Mouse (Mus musculus) liver, embryonic 11.5 days (tissue): ENCODE data around the gene Dus1l. TPM values are rescaled to one million over a fixed set of nuclear protein-coding genes. Genes with fewer than 3 reads are reported as not detected.
A peak's percentile ranks its signal among the peaks of the same experiment; 100 is the strongest.
"Not testable (repeated sequence)": the region's sequence is repeated elsewhere in the genome, so short reads cannot be mapped to it uniquely, and the experiment has no call there.

Source experiments
- ATAC-seq: fragments of 200-750 bp; cut with Nextera tagmentation; replicated peaks from 2 replicates; pipeline ENCODE4 v1.8.0; 2017; ENCODE audit warnings: moderate number of reproducible peaks, mild to moderate bottlenecking, moderate TSS enrichment, moderate library complexity; ENCODE audit not compliant: low FRiP score
- DNase-seq: peaks from one replicate; pipeline ENCODE4 v3.0.0-alpha.2; 2017; ENCODE audit warnings: low spot score
- H3K27ac ChIP-seq: fragments of 300-500 bp; sonication (generic); 2 replicates; pipeline ENCODE4 v1.5.1; 2014; ENCODE audit warnings: mild to moderate bottlenecking, low read depth, low read length, control low read depth
- H3K27me3 ChIP-seq: fragments of 300-500 bp; sonication (generic); replicated peaks from 2 replicates; pipeline ENCODE4 v1.6.1; 2014; ENCODE audit warnings: low read length, mixed read lengths; ENCODE audit not compliant: control insufficient read depth, insufficient read depth
- H3K36me3 ChIP-seq: fragments of 300-500 bp; sonication (generic); 2 replicates; pipeline ENCODE4 v1.6.1; 2014; ENCODE audit warnings: mild to moderate bottlenecking, low read length, moderate library complexity, mixed read lengths; ENCODE audit not compliant: control insufficient read depth, insufficient read depth
- H3K4me1 ChIP-seq: fragments of 300-500 bp; sonication (generic); replicated peaks from 2 replicates; pipeline ENCODE4 v1.6.1; 2014; ENCODE audit warnings: low read length, mixed read lengths; ENCODE audit not compliant: control insufficient read depth, insufficient read depth
- H3K4me2 ChIP-seq: fragments of 300-500 bp; sonication (generic); 2 replicates; pipeline ENCODE4 v1.6.1; 2014; ENCODE audit warnings: mild to moderate bottlenecking, control low read depth, moderate library complexity
- H3K4me3 ChIP-seq: fragments of 300-500 bp; sonication (generic); 2 replicates; pipeline ENCODE4 v1.5.1; 2014; ENCODE audit warnings: low read depth, low read length, control low read depth
- H3K9ac ChIP-seq: fragments of 300-500 bp; sonication (generic); 2 replicates; pipeline ENCODE4 v1.6.1; 2014; ENCODE audit warnings: low read depth, low read length, control low read depth
- H3K9me3 ChIP-seq: fragments of 300-500 bp; sonication (generic); 2 replicates; pipeline ENCODE4 v1.6.1; 2016; ENCODE audit warnings: low read length, inconsistent platforms, mixed read lengths; ENCODE audit not compliant: control insufficient read depth
- WGBS: fragments of 180-500 bp; shearing (Covaris S2); extraction: QIAGEN DNeasy Blood & Tissue Kit; methylation state at CpG from one replicate; pipeline ENCODE4 v1.1.7; 2014; 5-methylcytosine and 5-hydroxymethylcytosine counted together
- polyA plus RNA-seq: library from polyadenylated mRNA; unstranded; fragments of >200 nt; fragmentation: Nextera tagmentation; extraction: Ambion mirVana; gene quantifications from 2 replicates; pipeline ENCODE4 v1.2.1, GENCODE M21; 2014

The Dus1l gene
- polyA plus RNA-seq, 1 experiment from 2014 or later = 132 TPM

DNA sequence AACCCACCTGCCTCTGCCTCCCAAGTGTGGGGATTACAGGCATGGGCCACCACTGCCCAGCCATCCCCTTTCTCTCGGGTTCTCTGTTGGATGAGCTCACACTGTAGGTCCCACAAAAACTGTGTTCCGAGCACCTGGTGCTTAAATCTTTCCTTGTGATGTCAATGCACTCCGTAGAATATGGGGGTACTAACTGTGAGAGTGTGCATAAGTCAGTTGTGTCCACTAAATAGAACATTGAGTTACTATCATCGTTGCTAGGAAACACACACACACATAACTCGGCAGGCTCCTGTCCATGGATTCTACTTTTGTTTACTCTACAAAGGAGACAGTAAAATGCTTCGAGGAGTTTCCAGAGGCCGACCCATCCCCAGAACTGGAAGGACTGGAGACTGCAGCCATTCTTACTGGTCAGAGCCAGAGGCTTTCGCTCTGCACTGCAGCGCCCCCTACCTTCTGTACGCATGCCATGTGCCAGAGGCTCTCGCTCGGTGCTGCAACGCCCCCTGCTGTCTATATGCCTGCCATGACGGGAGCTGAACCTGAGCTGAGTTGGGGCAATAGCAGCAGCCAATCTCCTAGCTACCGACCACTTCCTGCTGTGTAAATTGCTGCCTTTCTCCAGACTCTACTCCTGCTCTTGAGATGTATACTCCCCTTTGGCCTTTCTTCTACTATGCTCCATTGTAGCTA, 20.3 kb downstream of the Dus1l start:
- H3K4me3 ChIP-seq = no peak overlapping the region
- 27% methylated on average over 15 of the region's 15 CpGs for WGBS
- peak; percentile 85 for ATAC-seq

DNA sequence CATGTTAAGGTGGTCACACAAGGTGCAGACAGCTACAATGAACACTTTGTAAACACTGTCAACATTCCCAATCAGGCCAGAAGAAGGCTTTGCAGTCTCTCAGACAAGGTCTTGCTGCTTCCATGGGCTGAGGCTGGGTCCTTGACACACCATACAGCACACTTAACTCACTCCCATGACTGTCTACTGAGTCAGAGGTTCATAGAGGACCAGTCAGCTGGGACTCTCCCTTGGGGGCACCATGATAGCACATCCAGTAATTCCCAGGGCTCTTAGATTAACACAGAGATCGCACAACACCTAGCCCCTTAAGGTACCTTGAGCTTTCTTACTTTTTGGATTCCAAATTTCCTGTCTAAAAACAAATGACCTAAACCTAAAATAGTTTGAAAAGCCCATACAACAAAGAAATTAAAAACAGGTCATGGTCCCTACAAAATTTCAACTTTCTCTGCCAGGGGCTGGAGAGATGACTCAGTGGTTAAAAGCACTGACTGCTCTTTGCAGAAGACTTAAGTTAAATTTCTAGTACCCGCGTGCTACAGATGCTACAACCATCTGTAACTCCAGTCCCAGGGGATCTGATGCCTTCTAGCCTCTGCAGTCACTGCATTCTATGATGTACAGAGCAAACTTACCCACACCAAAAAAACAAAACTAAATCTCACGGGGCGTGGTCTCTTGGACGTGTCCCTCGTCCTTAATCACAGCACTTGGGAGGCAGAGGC, 22.6 kb downstream of the Dus1l start:
- no peaks in the 10 kb centered on the region for H3K9me3 ChIP-seq
- H3K4me3 ChIP-seq = no peak overlapping the region
- no peaks in the 10 kb centered on the region for H3K4me1 ChIP-seq
- ATAC-seq = no peak
- no peak overlapping the region for H3K27ac ChIP-seq
- DNase-seq = no peak
- no peak overlapping the region for H3K9ac ChIP-seq
- 84% methylated on average over 7 of the region's 7 CpGs for WGBS
- no peak overlapping the region for H3K4me2 ChIP-seq
- H3K27me3 ChIP-seq = no peaks in the 10 kb centered on the region
- H3K36me3 ChIP-seq = no peaks in the 10 kb centered on the region

More for the DNA sequence above, 20.3 kb downstream of the Dus1l start:
- Histone ChIP-seq H3K4me1 (no peaks in the 10 kb centered on the region), H3K27me3 (no peaks in the 10 kb centered on the region), H3K9ac (no peak overlapping the region), H3K9me3 (no peaks in the 10 kb centered on the region), H3K27ac (no peak overlapping the region), H3K4me2 (no peak overlapping the region), H3K36me3 (no peaks in the 10 kb centered on the region)
- DNase-seq = peak; percentile 87

DNA sequence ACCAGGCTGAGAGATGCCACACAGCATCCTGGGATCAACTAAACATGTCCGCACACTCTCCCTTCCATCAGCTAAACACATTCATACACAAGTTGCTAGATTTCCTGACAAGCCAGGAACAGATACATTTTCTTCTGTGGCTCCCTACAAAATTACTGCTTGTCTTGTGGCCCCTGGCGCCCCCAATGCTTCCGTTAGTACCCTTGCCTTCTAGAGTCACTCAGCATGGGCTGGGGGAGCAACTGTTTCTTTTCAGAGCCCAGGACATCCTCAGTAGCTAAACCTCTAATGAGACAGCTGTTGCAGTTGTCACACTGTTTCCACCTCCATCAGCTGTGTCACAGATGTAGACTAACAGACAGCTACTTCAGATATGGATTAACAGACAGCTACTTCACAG, 23.5 kb downstream of the Dus1l start:
- no peaks in the 10 kb centered on the region for H3K4me1 ChIP-seq
- H3K9me3 ChIP-seq = no peaks in the 10 kb centered on the region
- no peak overlapping the region for H3K4me3 ChIP-seq
- DNase-seq (no peak), ATAC-seq (no peak)
- no peak overlapping the region for H3K27ac ChIP-seq
- H3K4me2 ChIP-seq = no peak overlapping the region
- H3K36me3 ChIP-seq = no peaks in the 10 kb centered on the region
- no peak overlapping the region for H3K9ac ChIP-seq
- no peaks in the 10 kb centered on the region for H3K27me3 ChIP-seq
- WGBS = 80% methylated on average over 3 of the region's 3 CpGs

GRCm38 (mm10) chr11:120768206-120768605, 28.0 kb downstream of the Dus1l start:
- Histone ChIP-seq H3K27me3 (peaks cover 4% of the 10 kb centered on the region; the same call in 1 of the 2 replicates), H3K4me3 (no peak overlapping the region), H3K9ac (no peak overlapping the region), H3K4me1 (no peaks in the 10 kb centered on the region), H3K27ac (no peak overlapping the region), H3K36me3 (no peaks in the 10 kb centered on the region), H3K4me2 (no peak overlapping the region), H3K9me3 (no peaks in the 10 kb centered on the region)
- WGBS = 50% methylated on average over 1 of the region's 1 CpGs
- ATAC-seq (no peak), DNase-seq (no peak)

- H3K4me1 ChIP-seq, H3K9me3 ChIP-seq, H3K36me3 ChIP-seq, H3K4me2 ChIP-seq, H3K4me3 ChIP-seq, DNase-seq, H3K9ac ChIP-seq, H3K27ac ChIP-seq, ATAC-seq: not testable (repeated sequence)
- H3K27me3 ChIP-seq = peaks cover 12% of the 10 kb centered on the region
- WGBS = 38% methylated on average over 3 of the region's 7 CpGs
Observed at GRCm38 (mm10) chr11:120767023-120767422, 29.2 kb downstream of the Dus1l start.

GRCm38 (mm10) chr11:120763121-120763999, 32.8 kb downstream of the Dus1l start:
- 0% methylated on average over 3 of the region's 23 CpGs for WGBS
- not testable (repeated sequence) for H3K9me3 ChIP-seq, H3K4me3 ChIP-seq, H3K4me2 ChIP-seq, H3K36me3 ChIP-seq, H3K27ac ChIP-seq, ATAC-seq, H3K9ac ChIP-seq, DNase-seq, H3K4me1 ChIP-seq
- H3K27me3 ChIP-seq = peaks cover 18% of the 10 kb centered on the region

DNA sequence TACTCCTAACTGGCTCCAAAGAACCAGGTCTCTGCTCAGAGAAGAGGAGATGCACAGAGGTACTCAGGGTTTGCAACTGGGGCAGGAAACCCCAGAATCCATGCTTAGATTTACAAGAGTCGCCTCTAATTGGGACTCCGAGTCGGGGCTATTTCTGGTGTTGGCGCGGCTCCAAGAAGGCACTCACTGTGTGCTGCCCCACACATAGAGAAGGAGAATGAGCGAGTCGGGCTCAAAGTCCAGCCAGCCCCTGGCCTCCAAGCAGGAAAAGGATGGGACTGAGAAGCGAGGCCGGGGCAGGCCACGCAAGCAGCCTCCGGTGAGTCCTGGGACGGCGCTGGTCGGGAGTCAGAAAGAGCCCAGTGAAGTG, 33.5 kb downstream of the Dus1l start, which contains the start of gene Hmga1b:
Gene Hmga1b (plus strand): TSS at position 123 of the 370 bp plus-strand sequence.
- H3K4me2 ChIP-seq, H3K27ac ChIP-seq, H3K4me1 ChIP-seq, DNase-seq, ATAC-seq, H3K9ac ChIP-seq, H3K4me3 ChIP-seq, H3K36me3 ChIP-seq: not testable (repeated sequence)
- H3K9me3 ChIP-seq = peaks cover 12% of the 10 kb centered on the region; the same call in 1 of the 2 replicates
- peaks cover 18% of the 10 kb centered on the region for H3K27me3 ChIP-seq
- 20% methylated on average over 14 of the region's 14 CpGs for WGBS

DNA sequence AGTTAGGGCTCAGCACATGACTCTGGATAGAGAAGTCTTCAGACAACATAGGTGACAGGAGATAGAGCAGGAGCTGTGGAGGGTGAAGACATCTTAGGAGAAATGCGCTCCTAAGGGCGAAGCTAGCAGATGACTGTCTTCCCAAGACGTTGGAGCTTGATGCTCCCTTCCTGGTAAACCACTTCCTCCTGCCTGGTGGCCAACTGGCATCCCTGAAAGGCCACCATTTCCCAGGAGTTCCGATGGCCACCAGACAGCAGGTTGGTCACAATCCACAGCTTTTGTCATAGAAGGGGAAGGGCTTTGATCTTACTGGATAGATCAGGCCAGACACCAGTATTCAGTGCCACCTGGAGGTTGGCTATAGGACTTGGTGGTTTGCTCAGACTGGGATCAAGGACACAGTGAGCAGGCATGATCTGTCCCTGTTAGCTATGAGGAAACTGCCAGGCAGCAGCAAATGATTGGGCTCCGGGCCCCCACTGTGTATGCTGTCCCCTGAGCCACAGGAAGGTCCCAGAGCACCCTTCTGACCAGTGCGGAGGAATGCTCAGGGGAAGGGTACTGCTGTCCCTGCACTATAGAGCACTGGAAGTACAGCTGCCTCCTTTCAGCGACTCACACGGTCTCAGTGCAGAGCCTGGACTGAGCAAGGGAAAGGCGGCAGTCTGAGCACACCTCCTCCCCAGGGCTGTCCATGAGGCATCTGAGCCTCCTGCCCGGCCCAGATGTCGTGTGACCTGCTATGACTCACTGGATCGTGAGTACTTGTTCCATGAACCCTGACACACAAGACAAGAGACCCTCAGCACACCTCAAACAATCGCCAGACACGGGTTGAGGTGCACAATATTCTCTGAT, 34.2 kb downstream of the Dus1l start:
- no peak overlapping the region for H3K9ac ChIP-seq
- no peaks in the 10 kb centered on the region for H3K4me1 ChIP-seq
- ATAC-seq (no peak), DNase-seq (no peak)
- H3K27me3 ChIP-seq = peaks cover 18% of the 10 kb centered on the region
- 64% methylated on average over 14 of the region's 14 CpGs for WGBS
- peaks cover 12% of the 10 kb centered on the region; the same call in 1 of the 2 replicates for H3K9me3 ChIP-seq
- no peak overlapping the region for H3K27ac ChIP-seq
- H3K36me3 ChIP-seq = no peaks in the 10 kb centered on the region
- H3K4me3 ChIP-seq = no peak overlapping the region
- no peak overlapping the region for H3K4me2 ChIP-seq
